Mouse (Mus musculus) frontal cortex, postnatal 14 days (tissue): Measurements from ENCODE around the gene Rasgrp4.
"Not testable (repeated sequence)": the region's sequence is repeated elsewhere in the genome, so short reads cannot be mapped to it uniquely, and the experiment has no call there.

Source experiments
- DNase-seq, 2 experiments: peaks; one replicate each; pipeline ENCODE4 v3.0.0; 2022; ENCODE audit warnings: low spot score in 2 of 2

The Rasgrp4 gene

DNA sequence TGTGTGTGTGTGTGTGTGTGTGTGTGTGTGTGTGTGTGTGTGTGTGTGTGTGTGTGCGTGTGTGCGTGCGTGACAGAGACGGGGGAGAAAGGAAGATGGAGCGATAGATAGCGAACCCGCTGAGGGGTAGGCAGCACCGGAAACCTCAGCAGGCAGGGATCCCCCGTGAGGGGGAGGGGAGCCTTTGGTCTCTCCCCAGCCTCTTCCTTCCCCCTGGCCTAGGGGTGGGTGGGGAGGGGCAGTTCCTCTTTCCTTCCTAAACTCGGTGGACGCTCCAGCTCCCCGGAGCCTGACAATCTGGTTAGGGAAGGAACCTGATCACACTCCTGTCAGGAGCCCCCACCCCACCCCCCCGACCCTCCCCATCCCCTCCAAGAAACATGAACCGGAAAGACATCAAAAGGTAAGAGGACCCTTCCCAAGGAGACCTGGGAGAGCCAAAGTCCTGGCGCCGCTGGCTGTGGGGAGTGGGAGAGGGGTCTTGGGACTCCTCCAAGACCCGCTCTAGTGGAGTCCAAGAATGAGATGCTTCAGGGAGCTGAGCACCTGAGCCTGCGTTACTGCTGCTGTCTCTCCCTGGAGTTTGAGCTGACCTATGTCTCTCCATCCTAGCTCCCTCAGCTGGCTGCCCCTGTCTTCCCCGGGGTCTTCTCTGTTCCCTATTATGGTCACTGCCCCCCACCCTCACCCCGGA, at the start of gene Rasgrp4:
Gene Rasgrp4 (plus strand): TSS at position 159 of the 694 bp plus-strand sequence.
- no peak for DNase-seq

DNA sequence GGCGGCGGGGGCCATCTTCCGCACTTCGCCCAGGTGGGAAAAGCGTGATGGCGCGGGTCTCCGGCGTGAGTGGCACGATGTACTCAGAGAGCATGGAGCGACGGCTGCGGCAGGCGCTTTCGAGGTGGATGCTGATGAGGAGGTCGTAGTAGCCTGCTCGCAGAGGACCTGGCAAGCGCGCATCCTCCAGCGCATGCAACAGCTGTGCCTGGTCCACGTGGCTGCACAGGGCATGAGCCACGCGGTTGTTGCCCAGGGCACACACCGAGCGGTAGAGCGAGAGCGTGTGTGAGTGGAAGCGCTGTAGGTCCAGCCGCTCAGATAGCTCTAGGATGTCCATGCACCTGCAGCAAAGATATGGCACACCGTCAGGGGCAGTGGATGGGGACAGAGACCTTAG, 48.7 kb upstream of the Rasgrp4 start:
- no peak for DNase-seq

DNA sequence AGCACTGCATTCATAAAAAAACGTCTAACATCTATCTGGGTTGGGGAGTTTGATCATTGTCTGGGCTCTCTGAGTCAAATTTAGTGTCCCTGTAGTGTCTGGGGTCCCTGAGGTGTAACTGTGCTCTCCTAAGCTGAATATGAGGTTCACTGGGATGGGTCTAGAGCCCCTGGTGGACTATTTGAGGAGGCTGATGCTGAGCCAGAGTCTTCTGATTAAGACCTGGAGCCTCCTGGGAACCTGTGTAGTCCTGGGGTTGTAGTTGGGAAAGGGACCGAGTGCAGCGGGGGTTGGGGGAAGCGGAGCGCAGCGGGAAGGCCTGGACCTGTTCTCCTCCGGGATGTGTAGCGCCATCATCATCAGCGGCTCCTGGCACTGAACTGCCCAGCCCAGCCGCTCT, 47.7 kb upstream of the Rasgrp4 start:
- DNase-seq = no peak

DNA sequence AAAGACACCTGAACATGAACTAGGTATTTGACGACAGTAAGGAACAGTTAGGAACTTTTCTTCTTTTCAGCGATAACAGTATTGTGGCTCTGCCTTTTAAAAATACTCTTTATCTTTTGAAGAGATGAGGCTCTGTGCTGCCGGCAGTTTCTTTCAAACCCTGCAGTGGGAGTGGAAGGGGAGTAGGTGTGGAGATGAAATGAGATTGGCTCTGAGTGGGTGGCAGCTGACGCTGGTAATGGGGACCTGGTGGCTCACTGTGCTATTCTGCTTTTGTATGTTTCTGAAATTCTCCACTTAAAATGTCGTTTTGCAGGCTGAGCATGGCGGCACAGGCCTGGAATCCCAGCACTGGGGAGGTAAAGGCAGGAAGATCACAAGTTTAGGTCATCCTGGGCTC, 45.8 kb upstream of the Rasgrp4 start:
- peak; percentile 40 for DNase-seq

DNA sequence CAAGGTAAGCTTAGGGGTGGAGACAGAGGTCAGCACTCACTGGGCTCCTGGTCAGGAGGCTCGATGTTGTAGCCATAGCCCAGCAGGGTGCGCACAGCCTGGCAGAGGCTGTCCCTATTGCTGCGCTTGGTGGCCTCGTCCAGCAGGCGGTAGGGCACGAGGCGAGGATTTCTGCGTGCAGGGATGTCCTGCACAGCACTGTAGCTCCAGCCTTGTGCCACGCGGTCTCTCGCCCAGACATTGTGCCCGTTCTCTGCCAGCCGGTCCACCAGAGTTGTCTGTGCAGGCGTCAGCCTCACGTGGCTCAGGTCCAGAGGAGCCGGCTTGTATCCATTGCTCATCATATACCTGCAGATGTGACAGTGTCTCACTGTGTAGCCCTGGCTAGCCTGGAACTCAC, 37.5 kb upstream of the Rasgrp4 start:
- DNase-seq = no peak

DNA sequence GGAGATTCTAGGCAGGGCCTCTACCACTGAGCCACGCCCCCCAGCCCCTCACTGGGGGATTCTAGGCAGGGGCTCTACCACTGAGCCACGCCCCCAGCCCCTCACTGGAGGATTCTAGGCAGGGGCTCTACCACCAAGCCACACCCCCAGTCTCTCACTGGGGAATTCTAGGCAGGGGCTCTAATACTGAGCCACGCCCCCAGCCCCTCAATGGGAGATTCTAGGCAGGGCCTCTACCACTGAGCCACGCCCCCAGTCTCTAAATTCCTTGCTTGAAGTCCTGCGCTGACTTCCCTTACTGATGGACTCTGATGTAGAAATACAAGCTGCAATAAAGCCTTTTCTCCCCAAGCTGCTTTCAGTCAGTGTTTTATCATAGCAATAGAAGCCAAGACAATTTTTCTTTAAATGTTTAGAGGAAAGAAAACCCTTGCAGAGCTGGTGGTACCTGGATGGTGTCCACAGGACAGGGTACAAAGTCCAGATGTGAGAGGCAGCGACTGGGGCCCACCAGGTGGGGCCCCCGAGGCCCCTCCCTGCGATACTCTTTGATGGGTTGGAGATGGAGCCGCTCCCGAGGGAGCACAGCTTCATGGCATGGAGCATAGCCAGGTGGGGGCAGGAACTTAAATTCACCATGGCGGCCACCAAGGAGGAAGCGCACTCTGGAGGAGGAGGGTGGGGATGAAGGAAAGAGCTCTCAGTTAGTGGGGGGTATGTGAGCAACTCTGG, 33.2 kb upstream of the Rasgrp4 start:
- no peak for DNase-seq

DNA sequence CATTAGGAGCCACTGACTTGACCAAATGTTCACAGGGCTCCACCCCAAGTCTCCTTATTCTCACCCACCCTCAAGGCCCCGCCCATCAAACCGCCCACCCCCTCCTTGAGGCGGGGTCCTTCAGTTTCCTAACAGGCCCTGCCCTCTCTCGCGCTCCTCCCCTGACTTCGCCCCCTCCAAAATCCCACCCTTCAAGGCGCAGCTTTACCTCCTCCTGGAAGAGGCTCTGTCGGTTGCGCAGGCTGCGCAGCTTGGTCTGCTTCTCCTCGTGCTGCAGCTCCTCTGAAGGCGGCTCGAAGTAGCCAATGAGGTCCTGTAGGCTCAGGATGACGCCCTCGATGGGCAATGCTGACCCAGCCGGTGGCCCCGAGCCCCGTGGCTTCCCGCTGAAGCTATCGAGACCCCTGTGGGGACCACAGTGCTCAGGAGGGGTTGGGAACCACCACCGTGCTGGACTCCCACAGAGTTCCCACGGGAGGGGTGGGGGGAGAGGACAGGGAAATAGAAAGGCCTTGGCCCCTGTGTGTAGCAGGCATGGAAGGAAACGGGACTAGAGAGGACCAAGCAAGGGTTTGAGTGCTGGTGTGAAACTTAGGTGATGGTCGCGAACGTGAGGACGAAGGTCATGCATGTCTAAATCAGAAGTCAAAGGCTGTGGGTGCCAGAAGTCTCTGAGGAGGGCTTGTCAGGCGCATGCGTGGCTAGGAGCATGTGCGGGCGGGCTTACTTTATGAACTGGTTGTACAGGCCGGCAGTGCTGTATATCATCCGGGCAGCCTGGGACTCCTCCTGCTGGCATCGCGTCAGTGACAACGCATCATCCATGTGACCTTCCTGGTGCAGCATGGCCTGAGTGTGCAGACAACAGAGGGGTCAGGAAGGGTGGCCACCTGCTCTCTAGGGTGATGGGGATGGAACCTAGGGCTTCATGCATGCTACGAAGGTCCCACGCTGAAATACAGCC, 25.4 kb upstream of the Rasgrp4 start:
- DNase-seq = peak; percentile 29 to 33

DNA sequence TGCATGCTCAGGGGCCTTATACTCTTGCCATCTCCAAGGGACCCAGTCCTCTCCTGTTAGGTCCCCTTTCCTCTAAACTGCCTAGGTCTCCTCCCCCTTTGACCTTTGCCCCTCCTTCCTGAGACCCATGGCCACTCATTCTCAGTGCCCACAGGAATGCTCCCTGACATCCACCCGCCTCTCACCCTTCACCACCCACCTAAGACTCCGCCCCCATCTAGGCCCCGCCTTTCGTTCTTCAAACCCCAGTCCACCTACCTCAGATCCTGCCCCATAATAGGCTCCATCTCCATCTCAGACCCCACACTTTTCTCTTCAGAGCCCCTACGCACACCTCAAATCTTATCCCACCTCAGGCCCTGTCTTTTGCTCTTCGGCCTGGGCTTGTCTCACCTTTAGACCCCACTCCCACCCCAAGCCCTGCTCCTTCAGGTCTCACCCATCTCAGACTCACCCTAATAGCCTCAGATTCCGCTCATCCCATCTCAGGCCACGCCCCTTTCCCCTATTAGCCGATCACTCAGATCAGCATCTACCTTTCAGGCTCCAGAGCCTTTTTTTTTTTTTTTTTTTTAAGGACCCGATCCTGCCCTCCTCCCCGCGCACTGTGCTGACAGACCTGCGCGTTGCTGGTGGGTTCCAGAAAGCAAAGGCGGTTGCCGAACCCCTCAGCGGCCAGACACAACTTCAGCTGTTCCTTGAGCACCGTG, 16.4 kb upstream of the Rasgrp4 start:
- no peak for DNase-seq

DNA sequence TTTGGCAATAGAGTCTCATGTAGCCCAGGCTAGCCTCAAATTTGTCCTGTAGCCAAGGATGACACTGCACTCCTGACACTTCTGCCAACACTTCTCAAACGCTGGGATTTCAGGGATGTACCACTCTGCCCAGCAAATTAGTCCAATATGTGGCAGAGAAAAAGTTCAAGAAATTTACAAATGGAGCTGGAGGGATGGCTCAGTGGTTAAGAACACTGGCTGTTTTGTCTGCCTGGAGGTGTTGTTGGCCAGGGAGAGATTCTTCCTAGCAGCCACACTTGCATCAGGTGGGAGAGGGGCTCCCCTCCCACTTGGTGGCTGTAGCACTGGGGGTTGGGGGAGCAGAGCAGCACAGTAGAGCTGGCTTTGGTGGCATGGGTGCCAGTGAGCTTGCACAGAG, 15.1 kb upstream of the Rasgrp4 start:
- DNase-seq = no peak

DNA sequence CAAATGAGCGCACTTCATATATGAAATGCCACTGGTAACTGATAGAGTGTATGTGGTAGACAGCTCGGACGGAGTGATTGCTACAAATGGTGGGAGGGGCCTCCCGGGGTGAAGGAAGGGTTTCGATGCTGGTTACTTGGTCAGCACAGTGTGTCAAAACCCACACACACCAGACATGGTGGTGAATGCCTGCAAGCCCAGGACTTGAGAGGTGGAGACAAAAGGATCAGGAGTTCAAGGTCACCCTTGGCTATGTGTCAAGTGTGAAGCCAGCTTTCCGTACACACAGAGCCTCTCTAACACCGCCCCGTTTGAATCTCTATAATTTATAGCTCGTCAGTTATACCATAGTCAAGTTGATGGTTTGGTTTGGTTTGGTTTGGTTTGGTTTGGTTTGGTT, 11.8 kb upstream of the Rasgrp4 start:
- DNase-seq = no peak

DNA sequence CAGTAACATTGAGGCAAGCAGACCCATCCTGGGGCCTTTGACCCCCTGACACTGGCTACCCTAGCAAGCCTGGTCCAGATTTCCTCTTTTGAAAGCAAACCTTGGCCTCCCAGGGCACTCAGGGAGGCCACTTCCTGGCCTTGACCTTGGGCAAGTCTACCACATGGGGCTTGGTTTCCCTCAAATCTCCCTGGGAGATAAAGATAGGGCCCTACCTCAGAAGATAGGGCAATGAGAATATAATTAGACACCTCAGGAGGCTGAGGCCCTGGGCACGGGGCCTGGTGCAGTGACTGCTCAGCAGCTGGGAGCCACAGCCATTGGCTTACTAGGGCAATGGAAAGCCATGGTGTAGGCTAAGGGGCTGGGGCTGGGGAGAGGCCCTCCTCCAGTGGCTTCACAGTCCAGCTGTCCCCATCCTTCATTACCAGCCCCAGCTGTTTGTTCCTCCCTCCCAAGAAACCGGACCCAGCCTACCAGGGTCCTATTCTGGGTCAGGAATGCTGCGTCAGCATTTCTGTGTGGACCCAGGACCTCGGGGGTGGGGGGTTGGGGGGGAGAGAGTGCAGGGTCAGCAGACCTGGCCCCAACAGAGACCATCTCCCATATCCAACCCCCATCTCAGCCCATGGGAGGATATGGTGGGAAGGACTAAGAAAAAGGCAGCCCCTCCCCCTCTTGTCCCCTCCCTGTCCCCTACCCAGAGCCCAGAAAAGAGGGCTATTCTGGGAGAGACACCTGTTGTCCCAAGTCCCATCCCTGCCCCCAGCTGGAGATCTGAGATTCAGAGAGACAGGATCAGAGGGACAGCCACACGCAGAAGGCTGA, 10.9 kb upstream of the Rasgrp4 start:
- DNase-seq = no peak

DNA sequence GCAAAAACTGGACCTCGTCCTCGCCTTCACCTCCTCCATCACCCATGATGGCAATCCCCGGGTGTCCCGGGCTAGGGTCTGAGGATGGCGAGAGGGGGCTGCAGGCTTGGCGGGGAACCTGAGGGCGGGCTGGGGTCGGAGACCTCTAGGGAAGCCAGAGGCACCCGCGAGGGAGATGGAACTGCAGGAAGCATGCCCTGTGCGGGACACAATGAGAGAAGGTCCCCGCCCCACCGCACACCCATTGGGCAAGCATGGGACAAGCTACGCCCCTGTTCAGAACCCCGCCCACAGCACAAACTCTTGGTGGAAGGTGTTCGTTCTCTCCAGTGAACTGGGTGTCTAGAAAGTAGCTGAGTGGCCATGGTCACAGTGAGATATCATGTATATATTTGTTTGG, 9.7 kb upstream of the Rasgrp4 start, which contains the start of gene Ryr1:
Gene Ryr1 (minus strand): TSS at position 210 of the 400 bp plus-strand sequence.
- DNase-seq = no peak

DNA sequence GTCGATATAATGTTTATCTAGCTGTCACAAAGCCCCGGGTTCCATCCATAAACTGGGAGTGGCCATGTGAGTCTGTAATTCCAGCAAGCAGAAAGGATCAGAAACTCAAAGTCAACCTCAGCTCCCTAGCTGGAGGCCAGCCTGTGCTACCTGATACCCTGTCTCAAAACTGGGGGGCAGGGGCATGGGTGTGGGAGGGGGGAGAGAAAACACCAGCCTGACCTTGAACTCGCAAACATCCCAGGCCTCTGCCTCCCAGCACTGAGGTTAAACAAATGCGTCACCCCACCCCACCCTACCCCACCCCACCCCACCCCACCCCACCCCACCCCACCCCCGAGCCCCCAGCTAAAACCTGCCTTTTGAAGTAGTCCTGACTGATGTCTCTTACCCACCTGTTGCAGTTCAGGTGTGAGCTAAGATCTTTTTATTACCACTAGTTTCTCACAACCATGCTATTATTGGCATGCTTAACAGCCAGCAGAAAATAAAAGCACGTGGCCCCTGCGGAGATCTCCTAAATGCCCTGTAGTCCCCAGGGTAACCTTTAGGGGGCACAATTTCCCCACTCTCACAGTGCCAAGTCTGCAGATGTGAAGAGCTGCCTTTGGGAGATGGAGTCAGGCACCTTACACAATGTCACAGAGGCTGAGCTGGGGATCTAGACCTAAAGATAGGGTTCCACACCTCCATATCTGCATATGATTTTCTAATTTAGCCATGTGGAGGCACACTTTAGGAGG, 8.3 kb upstream of the Rasgrp4 start:
- peak in 1 of 2 experiments; percentile 14 for DNase-seq

DNA sequence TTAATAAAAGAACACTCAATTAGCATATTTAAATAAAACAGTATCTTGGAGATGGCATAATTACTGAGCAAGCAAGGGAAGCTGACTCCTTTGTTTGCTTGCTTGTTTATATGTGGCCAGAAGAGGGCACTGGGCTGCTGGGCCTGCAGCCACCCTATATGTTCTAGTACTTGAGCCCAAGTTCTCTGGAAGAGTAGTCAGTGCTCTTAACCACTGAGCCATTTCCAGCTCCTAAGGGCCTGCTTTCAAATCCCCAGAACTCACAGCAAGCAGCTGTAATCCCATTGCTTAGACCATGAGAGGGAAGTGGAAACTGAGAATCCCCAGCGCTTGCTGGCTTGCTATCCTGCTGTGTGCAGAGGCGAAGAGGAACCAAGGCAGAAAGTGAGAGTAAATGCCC, 5.9 kb upstream of the Rasgrp4 start:
- no peak for DNase-seq

DNA sequence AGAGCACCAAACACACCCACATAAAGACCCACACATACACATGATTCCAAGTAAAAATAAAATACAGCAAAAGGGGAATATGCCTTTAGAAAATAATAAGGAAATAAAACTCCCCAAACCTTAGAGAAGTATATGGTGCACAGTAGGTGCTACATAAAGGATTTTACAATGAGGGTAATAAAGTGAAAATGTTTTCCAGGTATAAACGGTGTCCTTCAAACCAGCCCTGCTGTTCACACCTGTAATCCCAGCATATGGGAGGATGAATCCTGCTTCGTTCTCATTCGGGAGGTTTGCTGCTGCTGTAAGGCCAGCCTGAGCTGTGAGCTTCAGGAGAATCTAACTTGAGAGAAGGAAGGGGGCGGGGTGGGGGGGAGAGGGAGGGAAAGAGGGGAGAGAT, 421 bp upstream of the Rasgrp4 start:
- DNase-seq = no peak

DNA sequence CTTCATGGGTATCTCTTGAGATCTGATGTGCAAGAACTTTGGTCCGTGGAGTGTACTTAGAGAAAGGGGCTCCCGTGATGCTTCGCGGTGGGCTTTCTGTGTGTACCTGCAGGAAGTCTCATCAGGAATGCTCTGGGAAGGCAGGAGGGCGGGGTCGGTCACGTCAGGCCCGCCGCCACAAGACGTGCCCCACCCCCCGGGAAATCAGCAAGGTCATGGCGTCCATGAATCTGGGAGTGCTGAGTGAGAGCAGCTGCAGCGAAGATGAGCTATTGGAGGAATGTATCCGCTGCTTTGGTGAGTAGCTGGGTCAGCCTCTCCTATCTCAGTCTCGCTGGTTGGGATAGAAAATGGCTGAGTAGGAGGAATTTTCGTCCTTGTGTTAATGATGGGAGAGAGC, 2.8 kb downstream of the Rasgrp4 start:
- no peak for DNase-seq

DNA sequence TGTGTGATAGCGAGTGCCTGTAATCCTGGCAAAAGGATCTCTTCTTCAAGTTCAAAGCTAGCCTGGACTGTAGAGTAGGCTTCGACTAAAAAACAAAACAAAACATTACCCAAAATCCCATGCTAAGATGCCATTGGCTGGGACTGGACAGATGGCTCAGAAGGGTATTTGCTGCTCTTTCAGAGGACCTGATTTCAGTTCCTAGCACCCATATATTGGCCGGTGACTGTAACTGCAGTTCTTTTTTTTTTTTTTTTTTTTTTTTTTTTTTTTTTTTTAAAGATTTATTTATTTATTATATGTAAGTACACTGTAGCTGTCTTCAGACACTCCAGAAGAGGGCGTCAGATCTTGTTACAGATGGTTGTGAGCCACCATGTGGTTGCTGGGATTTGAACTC, 4.6 kb downstream of the Rasgrp4 start:
- not testable (repeated sequence) for DNase-seq

DNA sequence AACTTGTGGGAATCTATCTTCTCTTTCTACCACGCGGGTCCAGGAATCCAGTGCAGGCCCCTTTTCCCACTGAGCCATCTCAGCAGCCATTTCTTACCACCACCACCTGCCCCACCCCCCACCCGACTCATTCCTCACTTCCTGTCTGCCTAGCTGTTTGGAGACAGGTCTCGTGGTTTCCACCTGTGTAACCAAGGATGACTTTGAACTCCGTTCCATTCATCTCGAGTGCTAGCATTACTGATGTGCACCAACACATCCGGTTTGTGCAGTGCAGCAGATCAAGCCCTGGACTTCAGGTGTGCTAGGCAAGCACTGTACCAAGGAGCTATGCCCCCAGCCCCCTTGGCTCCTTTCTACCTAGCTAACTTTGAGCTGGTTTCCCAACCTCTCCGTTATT, 6.8 kb downstream of the Rasgrp4 start:
- no peak for DNase-seq

DNA sequence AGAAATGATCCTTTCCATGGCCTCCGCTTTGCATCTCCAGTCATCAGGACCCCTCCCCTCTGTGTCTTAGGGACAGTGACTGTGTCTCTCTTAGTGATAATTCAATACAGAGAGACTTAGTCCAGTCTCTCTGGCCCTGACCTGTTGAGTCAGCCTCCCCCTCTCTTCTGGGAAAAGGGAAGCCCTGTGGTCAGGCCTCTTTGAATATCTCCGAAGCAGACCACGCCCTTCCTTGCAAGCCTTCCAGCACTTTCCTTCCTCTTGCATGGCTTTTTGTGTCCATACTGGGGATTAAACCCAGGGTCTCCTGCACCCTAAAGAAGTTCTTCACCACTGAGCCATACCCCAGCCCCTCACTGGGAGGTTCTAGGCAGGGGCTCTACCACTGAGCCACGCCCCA, 9.4 kb downstream of the Rasgrp4 start:
- DNase-seq = no peak
